Mouse (Mus musculus) liver, adult 2 months (tissue): ENCODE measurements around the gene Sox1.

Experiments
- CTCF ChIP-seq: fragments of 200-500 bp; IDR thresholded peaks from 2 replicates; pipeline ENCODE4 v1.5.1; 2011; ENCODE audit warnings: low read depth, low read length, control low read depth
- POLR2A ChIP-seq: fragments of 200-500 bp; IDR thresholded peaks from 2 replicates; pipeline ENCODE4 v1.6.1; 2011; ENCODE audit warnings: low read length, control low read depth; ENCODE audit not compliant: insufficient read depth; ENCODE audit errors: extremely low read depth

GRCm38 (mm10) chr8:12399421-12400205 is 4.5 kb downstream of the Sox1 start:
- TF ChIP-seq CTCF (no peak), POLR2A (no peak)
